Mouse (Mus musculus): ENCODE data around the gene Mettl22.
A peak's percentile ranks its signal among the peaks of the same experiment; 100 is the strongest.

The Mettl22 gene

DNA sequence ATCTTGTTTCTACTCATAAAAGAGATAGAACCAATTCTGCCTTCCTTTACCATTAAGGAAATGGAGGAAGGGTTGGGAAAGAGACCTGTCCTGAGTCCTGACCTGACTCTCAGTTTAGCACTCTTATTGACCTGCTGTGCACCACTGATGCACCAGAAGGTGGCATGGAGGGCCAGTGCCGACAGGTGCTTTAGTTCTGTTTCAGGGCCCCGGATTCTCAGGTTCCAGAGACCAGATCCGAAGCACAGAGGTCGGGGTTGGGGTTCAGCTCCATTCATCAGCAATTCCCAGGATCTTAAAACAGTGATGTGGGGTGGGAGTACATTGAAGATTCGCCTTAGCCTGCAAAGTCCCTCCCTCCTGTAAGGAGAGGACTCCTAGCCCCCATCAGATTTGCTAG, 42.2 kb downstream of the Mettl22 start:
- DNase-seq (ENCODE audit: low spot score), result no peak

DNA sequence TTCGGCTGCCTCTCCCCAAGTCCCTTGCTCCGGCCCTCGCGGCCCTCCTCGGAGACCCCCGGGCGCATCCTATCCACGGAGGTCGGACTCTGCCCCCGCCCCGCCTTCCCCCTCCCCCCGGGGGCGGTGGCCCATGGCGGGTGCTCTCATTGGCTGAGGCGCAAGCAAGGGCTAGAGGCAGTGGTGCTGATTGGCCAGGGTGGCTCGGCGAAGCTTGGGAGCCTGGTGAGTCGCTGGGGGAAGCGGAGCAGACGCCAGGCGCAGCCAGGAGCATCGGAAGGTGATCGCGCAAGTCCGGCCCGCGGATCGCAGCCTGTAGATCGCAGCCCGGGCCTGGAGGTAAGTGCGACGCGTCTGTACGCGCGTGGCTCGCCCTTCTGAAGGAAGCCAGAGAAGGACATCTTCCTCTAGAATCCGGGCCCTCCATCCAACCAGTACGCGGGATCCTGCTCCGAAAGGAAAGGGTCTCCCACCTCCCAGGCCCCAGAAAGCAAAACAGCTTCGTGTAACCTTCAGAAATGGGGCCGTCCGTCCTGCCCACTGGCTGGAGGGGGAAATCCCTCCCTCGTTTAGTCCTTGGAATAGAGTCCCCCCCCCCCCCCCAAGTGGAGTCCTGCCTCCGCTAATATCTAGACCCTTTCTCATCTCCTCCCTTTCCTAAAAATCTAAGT, 42.8 kb downstream of the Mettl22 start, which contains the start of gene Abat:
TSS of gene Abat (plus strand) at position 194 of the 671 bp plus-strand sequence.
- DNase-seq (ENCODE audit: low spot score), result peak; percentile 92

DNA sequence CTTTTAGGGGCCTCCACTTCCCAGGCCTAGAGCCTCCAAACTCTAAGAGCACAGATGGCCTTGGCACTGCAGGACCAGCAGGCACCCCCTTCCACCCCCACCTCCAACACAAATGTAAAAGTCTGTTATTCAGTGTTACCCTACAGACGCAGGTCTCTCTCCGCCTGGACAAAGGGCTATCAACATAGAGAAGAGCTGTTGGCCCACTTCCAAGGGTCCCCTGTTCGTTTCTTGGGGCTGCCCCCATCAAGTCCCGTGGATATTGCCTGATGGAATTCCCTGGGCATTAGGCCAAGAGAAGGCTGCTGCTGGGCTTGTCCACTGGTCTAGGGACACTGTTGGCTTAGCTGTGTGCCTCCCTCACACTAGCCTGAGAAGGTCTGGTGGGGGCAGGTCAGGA, 43.6 kb downstream of the Mettl22 start:
- DNase-seq (ENCODE audit: low spot score), result peak; percentile 31

DNA sequence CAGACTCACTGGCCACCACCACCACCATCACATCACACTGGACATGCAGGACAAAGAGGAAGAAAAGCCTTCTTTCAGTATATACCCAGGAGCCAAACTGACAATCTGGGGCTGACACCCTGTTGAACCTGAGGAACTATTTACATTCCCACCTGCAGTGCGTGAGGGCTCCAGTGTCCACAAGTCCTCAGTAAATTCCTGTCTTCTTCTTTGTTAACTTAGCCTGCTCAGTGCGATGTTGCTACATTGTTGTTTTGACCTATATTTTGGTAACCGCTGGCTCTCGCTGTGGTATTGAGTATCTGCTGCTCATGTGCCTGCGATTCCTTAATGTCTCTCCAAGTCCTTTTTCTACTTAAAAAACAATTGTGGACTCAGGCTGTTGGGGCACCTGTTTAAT, 49.9 kb downstream of the Mettl22 start:
- DNase-seq (ENCODE audit: low spot score), result peak; percentile 31

DNA sequence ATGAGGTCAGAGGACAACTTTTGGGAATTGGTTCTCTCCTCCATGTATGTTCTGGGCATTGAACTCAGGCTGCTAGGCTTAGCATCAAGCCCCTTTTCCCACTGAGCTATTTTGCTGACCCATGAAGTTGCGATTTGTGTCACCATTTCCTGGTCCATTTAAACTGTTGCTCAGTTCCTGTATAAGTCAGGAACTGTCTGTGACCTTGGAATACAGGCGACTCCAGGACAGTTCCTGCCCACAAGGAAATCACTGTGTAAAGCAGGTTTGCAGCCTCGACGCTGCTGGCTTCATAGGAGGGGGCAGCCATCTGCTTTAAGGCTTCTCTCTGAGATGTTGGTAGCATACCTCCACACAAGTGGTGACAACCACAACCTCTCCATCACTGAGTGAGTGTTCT, 50.7 kb downstream of the Mettl22 start:
- no peak for DNase-seq (ENCODE audit: low spot score)

DNA sequence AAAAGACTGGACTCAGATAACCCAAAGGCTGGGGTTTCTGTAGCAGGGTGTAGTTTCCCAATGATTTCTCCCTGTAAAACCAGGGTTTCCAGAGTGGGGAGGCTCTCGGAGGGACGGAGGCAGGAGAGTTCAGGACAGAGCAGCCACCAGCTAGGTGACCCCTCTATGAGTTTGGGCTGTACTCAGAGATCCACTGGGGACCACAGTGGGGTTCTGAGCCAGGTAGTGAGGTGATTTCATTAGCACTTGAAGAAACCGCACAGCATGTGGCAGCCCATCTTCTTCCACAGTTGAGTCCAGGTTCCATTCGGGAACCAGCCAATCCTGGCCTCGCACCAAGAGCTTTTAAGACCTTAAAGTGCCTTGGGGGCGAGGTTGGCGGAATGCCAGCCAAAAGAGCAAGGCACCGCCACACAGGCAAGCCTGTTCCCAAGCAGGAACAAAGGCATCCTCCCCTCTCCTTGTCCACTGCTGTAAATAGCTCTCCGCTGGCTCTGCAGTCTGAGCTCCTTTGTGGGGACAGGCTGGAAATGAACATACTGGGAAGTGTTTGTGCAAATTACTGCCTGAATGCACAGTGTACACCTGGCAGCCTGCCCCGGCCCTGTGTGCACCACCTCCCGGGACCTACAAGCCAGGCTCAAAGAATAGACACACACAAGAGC, 53.0 kb downstream of the Mettl22 start:
- peak; percentile 68 for DNase-seq (ENCODE audit: low spot score)

DNA sequence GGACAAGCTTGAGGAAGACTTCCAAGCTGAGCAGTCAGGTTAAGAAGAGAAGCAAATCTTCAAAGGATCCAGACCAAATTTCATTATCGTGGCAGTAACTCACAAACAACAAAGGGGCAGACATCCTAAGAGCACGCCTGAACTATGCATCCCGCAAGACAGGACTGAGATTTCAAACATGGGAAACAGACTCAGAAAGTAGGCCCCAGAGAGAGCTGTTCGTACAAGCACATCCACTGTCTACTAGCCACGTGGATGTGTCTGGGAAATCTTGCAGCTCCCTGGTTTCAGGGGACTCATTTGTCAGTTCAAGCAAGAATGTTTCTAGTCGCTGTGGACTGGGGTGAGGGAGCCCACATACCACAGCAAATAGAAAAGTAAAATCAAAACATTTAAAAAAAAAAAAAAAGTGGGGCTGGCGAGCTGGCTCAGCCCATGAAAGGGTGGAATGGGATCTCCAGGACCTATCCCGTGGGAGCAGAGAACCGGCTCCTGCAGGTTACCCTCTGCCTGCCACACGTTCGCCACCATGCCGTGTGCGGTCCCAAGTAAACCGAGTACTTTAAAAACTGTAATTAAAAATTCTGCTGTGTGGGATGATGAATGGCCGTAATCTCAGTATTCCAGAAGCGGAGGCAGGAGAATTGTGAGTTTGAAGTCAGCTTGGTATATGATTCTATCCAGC, 53.7 kb downstream of the Mettl22 start:
- DNase-seq (ENCODE audit: low spot score), result no peak

DNA sequence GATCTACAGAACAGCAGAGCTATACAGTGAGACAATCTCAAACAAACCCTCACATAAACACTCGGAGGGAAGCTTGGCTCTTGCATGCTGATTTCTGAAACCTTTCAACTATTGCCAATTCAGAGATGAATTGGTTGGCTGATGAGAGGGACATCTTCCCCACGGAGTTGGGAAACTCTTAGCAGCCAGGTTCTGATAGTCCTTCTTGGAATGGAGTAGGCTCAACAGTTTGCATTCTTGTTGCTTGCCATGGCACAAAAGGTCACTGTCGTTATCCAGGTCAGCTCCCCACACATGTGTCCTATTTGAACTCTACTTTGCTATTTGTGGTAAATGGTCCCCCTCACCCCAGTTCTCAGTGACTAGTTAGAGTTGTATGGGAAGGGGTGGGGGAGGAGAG, 54.7 kb downstream of the Mettl22 start:
- no peak for DNase-seq (ENCODE audit: low spot score)

DNA sequence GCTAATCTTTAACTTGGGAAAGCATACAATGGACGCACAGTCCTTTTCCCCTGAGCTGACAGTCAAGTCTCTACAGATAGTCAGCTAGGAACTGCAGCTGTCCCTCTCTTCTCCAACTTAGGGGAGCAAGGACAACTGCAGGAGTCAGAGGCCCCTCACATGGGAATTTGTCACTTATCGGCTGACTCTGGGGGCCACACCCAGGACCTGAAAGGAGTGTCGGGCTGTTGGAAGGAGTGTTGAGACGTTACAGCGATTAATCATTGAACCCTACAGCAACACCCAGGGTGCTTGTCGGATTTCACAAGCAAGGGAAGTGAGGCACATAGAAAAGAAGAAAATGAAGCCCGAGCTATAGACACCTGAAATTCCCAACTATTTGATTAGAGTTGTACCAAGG, 55.3 kb downstream of the Mettl22 start:
- DNase-seq (ENCODE audit: low spot score), result no peak

DNA sequence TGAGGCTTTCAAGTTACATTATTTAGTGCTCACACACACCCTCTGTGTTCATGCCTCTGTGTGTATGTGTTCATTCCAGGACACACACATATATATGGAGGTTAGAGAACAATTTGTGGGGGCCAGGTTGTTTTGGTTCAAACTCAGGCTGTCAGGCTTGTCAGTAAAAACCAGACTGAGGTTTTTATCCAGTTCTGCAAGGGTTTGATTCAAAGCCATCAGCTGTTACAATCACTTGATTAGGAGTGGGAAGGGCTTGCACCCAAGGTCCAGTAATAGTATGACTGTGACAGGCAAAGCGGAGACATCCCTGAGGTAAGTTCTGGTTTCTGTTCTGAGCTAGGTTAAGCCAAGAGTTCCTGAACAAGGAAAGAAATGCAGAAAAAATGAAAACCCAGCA, 58.8 kb downstream of the Mettl22 start:
- no peak for DNase-seq (ENCODE audit: low spot score)

DNA sequence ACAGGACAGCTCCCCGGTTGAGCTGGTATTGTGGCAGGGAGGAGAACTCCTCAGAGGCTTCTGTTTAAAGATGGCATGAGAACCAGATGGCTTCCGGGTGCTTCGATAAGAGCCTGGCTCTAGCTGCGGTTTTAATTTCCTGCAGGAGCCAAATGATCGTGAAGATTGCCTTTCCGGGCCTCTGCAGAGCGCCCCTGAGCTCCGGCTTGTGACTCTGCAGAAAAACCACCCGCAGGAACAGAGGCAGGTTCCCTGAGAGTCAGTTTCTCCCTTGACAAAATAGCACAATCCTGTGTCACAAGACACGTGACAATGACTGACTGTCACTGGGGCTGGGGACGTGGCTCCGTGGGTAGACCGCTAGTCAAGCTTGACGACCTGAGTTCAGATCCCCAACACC, 59.4 kb downstream of the Mettl22 start:
- no peak for DNase-seq (ENCODE audit: low spot score)

DNA sequence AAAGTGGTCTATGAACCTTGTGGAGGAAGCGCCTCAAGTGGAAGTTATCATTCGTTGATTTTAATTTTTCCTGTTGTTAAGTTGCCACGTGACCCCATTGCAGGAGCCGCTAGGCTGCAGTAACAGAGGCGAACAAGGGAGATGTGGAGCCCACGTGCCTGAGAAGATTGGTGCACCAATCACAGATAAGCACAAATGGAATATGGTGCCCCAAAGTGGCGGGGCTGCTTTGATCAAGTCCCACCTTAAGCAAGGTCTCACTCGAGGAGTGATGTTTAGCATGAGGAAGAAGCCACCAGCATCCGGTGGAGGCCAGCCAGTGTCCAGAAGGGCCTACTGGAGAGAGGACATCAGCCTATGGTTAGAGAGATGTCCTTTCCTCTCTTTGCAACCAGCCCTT, 61.9 kb downstream of the Mettl22 start:
- DNase-seq (ENCODE audit: low spot score), result no peak

DNA sequence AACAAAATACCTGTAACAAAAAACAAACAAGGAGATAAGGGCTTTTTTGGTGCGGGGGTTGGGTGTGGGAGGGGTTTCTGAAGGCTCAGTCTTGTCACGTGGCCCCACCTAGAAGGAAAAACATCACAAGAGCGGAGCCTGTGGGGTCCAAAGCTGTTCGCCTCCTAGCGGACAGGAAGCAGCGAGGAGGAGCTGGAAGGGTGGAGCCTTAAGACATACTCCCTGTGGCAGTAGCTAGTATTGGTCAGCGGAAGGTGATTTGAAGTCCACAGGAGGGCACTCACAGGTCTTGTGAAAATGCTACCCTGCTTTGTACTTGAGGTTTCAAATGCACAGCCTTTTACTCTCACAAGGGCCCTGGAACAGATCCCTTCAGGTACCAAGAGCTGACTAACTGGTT, 62.3 kb downstream of the Mettl22 start:
- DNase-seq (ENCODE audit: low spot score), result peak; percentile 24

DNA sequence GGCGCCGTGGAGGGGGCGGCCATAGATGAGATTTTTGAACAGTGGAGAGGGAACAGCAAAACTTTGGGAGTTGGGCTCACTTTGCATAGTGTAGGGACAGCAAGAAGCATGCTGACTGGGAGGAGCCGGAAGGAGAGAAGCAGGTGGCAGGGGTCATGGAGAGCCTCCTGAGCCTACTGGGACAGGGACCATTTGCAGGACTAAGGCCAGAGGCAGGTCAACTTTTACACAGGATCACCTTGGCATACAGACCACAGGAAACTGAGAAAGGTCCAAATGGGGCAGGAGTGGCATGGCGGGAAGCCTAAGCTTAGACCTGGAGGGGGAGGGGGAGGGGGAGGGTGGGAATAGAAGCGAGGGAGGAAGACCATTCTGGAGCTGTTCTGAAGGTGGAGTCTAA, 62.9 kb downstream of the Mettl22 start:
- DNase-seq (ENCODE audit: low spot score), result no peak

DNA sequence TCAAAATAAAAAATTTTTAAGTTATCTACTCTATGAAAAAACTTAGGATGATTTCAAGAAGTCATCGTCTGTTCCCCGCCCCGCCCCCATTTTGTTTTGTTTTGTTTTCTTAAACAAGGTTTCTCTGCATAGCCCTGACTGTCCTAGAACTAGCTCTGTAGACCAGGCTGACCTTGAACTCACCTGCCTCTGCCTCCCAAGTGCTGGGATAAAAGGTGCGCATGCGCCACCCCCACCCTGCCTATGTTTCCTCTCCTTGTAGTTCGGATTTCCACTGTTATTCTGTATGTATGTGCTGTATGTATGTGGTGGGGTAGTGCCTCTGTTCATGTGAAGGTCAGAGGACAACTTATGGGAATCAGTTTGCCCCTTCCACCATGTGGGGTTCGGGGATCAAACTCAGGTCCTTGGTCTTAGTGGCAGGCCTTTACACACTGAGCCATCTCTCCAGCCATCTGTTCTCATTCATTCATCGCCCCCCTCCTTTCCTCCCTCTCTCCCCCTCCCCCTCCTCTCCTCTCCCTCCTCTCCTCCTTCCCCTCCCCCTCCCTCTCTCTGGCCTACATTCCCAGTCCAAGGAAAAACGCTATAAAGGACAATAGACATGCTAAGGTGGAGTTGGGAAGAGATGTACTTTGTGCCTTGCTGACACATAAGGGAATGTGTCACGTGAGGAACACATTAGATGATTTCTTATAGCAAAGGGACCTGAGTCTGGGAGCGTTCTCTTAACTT, 64.0 kb downstream of the Mettl22 start:
- DNase-seq (ENCODE audit: low spot score), result no peak

DNA sequence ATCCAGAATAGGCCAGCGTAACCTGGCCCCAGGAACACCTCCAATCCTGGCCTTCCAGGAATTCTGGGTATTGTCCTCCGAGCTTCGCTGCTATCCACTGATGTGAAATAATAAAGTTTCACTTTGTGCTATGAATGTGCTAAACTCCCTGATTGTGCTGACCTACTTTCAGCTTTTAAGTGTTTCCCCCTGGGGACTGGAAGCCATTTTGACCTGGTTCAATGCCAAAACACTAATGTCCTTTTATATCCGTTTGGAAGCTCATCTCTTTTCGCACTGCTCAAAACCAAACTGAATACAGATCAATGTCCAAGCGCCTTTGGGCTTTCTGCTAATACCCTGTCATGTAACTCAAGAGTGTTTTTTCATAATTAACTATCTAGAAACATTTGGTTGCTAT, 64.8 kb downstream of the Mettl22 start:
- DNase-seq (ENCODE audit: low spot score), result no peak

DNA sequence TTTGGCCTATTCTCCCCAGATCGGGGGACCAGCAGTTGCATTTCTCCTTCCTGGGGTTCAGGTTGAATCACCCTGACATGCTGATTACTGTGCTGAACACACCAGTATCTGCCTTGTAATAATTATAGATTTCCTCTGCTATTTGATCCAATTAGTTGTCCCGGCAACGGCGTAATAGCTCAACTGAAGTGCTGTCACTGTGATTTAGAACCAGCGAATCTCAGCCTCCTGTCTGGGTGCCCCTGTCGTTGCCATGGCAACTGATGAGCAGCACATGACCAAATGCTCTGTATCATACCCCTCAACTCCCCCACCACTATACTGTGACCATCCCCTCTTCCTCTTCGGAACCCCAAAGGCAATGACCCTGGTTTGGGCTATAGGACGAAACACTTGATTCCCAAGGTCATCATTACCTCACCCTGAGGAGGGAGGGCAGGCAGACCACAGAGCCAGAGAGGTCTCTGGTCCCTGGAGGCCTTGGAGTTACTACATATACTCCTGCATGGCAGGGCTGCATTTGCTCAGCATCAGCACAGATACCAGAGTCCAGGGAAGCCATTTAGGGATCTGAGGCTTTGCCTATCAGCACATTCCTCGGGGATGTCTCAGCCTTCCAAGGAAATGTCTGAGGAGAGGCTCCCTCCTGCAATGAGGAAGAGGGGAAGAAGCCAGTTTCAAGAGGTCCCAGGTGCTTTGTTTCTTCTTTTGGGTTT, 68.7 kb downstream of the Mettl22 start:
- DNase-seq (ENCODE audit: low spot score), result no peak

All from testis, postnatal 14 days (tissue).